Mouse (Mus musculus) frontal cortex, adult 2 months (tissue): ENCODE data around the gene Tpo. TPM values are rescaled to one million over a fixed set of nuclear protein-coding genes. Genes with fewer than 3 reads are reported as not detected.

ENCODE experiments used
- DNase-seq, 2 experiments: peaks; one replicate each; pipeline ENCODE4 v3.0.0; 2022; ENCODE audit warnings: low spot score in 1 of 2; ENCODE audit errors: extremely low spot score in 1 of 2
- polyA plus RNA-seq: library from polyadenylated mRNA; depleted of rRNA; stranded (reverse); fragments of >200 nt; gene quantifications from 2 replicates; pipeline ENCODE4 v1.2.3, GENCODE M21; 2012; rRNA removed

The Tpo gene
- polyA plus RNA-seq: 1.3 and 1.8 TPM in 2 replicates

GRCm38 (mm10) chr12:30132524-30132923 lies at the start of gene Tpo:
Gene Tpo (minus strand): TSS chr12:30132624.
- no peak for DNase-seq

DNA sequence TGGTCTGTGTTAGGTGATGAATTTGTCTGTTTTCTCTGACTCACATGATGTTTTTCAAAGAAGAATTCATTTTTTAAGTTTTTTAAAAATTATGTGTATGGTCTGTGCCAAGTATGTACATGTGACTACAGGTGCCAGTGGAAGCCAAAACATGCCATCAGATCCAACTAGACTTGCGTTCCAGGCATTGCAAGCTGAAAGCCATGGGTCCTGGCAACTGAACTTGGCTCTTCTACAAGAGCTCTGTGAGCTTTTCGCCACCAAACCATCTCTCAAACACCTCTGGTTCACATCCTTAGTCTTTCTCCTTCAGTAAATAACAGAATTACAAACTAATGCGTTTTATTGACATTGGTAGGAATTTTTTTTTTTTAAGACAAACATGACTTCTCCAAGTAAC lies 49.3 kb upstream of the Tpo start:
- no peak for DNase-seq

DNA sequence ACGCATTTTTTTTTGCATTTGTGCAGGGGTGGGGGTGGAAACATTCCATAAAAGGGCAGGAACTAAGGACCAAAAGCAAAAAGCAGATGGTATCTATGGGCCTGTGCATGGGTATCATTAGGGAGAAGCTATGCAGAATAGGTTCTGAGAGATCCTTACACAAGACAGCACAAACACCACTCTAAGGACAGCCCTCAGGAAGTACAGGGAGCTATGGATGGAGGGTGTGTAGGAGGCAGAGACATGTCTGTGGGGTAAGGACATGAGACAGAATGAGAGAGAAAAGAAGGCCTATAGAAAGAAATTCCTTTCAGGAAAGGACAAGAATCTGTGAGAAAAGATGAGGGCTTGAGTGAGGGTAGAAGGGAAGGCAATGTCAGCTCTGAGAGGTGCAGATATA lies 47.2 kb upstream of the Tpo start:
- no peak for DNase-seq

DNA sequence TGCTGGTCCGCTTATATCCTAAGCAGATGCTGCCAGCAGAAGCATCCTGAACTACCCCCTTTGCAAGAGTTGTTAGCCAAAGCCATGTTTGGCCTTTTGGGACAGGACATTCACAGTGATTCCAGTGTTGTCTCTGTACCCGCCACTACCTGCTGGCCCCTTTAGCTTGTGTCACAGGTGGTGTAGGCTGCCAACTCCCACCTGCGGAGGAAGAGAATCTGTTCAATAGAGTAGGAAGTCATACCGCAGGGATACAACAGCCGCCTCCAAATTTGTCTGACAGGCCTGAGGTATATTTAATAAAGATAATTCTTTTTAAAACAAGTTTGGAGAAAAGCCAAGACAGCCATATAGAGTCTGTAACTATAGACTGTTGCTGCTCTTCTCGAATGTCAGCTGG lies 45.5 kb upstream of the Tpo start:
- DNase-seq: no peak

DNA sequence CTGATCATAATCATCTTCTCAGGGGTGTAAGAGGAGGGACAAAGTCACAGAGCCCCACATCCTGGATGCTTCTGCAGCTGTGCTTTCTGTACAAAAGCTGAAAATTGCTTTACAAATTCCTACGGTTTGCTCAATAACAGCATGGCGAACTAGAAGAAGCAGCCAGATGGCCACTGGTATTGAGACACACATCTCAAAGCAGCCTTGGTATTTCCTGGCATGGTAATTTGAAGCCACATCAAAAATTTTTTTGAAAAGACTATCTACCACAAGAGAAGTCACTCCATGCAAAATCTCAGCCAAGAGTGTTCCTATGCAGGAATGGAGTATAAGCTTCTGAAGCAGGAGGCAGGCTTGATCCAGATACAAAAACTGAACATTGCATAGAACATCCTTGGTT lies 45.1 kb upstream of the Tpo start:
- no peak for DNase-seq

DNA sequence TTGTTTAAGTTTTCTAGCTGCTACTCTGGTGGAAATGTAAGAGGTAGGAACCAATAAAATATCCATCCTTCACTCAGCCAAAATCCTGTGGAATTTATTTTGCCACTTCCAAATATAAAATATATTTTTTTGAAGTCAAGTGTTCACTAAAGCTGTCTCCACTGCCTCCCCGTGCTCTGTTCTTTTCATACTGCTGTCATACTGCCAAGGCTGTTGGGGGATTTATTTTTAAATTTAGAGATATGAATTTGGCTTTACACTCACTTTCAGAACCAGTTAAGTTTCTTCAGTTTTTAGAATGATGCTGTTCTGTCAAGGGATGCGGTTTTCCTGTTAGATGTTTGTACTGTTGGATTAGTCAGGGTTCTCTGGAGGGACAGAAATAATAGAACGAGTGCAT lies 36.1 kb upstream of the Tpo start:
- DNase-seq: peak in 1 of 2 experiments; percentile 75

DNA sequence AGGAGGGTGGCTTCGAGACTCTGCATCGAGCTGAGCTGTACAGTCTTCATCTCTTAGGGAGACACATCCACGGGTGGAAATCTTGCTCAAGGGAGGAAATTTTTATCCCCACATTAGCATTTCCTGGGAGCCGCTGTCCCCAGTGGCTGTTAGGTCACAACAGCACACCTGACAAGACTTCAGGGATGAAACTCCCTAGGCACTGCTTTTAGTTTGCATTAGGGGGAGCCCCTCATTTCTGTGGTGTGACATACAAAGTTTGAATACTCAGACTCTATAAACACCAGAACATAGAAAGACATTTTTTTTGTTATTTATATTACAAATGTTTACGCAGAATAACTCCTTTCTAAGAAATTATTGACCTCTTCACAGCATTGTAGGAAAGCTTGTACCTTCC lies 32.1 kb upstream of the Tpo start:
- no peak for DNase-seq

- DNase-seq: no peak
Observed at GRCm38 (mm10) chr12:30164005-30164404, 31.6 kb upstream of the Tpo start.

DNA sequence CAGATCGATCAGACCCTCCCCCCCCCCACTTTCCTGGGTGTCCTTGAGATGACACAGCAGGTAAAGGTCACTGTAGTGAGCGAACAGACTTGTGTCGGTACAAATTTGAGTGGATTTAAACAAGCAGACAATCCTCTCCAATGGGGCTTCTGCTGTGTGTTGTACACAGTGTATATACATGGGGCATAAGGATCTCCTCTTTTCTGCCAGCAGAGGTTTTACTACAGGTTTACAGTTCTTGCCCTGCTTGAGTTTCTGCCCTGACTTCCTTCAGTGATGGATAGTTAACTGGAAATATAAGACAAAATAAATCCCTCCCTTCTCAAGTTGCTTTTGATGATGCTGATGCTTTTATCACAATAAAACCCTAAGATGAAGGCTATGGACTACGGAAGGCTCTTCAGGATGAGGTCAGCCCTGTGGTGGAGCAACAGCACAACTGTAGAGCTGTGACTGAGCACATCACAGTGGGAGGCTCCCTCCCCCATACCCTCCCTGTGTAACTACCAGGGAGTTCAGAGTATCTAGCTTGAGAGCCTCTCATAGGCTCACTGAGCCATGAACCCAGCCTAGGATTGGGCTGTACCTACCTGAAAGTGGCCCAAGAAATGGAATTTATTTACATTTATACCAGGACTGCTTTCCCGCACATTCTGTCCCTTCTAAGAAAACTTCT lies 29.4 kb upstream of the Tpo start:
- DNase-seq: no peak

DNA sequence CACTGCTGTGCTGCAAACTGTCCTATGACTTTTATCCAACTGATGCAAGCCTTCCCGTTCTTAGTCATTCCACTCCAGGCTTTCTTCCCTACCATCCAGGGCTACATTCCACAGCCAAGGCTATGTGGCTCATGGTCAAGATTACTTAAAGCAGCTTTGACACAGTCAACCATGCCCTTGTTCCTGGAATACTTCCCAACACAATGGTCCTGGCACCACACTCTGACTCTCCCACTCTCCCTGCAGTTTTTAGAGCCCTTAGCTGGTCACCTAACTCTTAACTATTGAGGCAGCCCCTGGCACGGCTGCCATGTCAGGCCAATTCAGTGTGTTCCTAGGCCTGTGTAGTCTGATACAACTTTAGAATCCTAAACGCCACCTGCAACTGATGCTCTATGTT lies 28.1 kb upstream of the Tpo start:
- no peak for DNase-seq

DNA sequence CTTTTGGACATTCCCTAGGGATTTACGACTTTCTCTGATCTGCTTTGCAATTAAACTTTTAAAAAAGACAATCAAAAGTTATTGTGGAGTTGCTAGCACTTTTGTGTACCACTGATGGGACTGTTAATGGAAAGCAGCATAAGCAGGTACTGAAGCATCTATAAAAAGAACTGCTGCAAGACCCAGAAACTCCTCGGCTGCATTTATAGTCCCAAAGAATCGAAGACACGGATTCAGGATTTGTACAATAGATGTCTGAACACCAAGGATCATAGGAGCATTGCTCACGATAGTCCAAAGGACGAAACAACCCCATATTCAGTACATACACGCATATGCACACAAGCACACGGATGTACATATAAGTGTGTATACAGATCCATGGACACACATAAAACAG lies 27.4 kb upstream of the Tpo start:
- DNase-seq: no peak

DNA sequence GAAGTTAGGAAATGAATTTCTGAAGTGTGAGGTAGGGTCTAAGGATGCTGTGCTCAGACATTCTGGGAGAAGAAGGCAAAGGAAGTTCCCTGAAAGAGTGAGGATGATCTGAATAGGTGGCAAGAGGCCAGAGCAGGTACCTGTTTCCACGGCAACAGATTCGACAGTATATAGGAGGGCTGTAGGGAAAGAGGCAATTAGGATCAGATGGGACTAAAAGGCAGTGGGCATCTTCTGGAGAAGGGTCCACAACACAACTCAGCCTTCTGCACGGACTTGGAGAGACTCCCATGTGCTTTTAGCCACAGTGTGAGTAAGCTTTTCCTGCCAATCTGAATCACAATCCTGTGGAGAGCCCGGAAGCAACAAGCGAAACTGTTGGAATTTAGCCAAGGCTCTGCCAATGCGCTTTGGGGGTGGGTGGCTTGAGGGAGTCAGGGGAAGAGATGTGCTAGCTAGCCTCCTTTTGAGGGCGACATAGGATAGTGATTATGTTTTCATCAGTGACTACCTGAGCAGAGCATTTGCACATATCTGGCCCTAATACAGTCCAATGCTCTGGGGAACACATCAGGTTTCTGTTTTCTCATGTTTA lies 21.8 kb upstream of the Tpo start:
- DNase-seq: no peak

DNA sequence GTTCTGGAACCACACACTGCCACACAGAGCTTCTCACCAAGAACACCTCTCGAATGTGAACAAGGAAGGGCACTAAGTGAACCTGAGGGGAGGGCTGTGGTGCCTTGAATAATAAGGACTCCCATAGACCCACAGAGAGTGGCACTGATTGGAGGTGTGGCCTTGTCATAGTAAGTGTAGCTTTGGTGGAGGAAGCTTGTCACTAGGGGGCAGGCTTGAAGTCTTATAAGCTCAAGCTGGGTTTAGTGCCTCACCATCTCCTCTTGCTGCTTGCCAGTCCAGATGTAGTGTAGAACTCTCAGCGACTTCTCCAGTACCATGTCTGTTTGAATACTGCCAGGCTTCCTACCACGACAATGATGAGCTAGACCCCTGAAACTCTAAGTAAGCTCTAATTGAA lies 9.7 kb upstream of the Tpo start:
- peak in 1 of 2 experiments; percentile 63 for DNase-seq

DNA sequence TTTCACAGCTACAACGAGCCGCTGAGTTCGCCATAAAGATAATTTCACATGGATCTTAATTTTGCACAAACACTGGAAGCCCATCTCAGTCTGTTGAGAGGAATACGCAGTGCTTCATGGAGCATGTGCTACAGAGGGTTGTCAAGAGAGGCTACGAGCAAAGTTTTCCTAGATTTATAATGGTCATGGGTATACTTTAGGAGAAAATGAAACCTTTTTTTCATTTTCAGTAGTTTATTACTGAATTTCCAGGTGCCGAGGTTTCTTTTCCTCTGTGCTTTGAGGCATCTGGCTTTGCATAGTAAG lies 3.1 kb downstream of the Tpo start:
- peak in 1 of 2 experiments; percentile 21 for DNase-seq

- DNase-seq: peak; percentile 68 to 94
Observed at GRCm38 (mm10) chr12:30128561-30129410, 3.6 kb downstream of the Tpo start.

DNA sequence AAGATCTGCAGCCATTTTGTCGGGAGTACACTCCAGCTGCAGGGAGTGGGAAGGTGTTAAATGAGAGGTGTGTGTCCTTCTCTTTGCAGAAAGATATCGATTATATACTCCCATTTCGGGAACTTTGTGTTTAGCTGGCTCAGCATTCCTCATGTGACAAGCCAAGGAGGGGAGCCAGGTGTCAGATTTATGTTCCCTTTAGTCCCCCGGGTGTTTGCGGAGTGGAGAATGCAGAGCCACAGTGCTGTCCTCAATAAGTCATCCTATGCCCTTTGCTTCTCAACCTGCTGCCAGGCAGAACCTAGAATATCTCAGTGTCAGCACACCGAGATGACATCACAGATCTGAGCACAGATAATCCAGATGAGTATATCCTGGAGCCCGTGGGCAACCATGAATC lies 10.1 kb downstream of the Tpo start:
- DNase-seq: no peak

DNA sequence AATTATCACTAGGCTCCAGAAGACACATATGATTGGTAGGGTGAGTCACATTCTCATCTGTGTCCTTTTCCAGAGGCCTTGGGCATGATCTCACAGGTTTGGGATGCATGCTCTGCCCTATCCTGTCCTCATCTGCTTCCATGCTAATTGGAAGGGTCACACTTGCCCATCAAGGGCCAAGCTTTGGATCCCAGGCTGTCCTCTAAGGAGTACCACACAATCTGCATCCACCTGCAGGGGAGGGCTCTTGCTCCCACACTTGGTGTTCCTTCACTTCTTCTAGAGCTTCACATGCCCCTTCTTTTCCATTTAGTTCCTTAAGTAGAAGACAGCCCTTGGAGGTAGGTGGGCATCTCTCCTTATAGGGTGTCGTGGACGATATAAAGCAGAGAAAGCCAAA lies 20.2 kb downstream of the Tpo start:
- DNase-seq: no peak

- peak; percentile 12 to 32 for DNase-seq
Observed at GRCm38 (mm10) chr12:30109646-30110605, 22.5 kb downstream of the Tpo start.

DNA sequence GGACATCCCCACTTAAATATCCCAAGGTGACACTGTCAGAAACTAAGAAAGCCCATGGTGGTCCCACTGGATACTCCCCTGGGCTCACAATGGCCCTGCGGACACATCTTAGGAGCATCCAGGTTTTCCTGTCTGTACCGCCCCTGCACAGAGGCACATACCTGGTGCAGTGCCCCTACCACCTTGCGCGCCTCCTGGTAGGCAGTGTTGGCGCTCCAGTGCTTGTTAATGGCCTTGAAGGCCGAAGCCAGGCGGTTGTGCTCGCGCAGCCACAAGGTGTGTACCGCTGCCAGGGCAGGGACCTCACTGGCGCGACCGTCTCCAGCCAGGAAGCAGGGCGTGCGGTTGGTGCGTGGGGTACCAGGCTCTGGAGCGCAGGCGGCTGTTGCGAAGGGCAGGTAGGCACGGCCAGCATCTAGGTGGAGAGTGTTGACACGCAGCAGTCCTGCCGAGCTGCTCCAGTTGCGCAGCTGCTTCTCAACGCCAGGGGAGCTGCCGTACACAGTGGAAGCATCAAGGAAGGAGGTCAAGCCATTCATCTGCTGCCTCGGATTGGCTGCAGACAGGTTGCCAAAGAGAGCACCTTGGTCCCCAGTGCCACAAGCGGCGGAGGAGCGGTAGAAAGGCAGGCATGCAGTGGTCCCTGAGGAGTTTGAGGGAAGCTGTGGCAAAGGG lies 29.4 kb downstream of the Tpo start:
- DNase-seq: no peak

GRCm38 (mm10) chr12:30092081-30092480 lies 40.3 kb downstream of the Tpo start:
- DNase-seq: peak; percentile 5 to 23
